Mouse (Mus musculus): Measurements from ENCODE around the gene 1700029H14Rik.

DNA sequence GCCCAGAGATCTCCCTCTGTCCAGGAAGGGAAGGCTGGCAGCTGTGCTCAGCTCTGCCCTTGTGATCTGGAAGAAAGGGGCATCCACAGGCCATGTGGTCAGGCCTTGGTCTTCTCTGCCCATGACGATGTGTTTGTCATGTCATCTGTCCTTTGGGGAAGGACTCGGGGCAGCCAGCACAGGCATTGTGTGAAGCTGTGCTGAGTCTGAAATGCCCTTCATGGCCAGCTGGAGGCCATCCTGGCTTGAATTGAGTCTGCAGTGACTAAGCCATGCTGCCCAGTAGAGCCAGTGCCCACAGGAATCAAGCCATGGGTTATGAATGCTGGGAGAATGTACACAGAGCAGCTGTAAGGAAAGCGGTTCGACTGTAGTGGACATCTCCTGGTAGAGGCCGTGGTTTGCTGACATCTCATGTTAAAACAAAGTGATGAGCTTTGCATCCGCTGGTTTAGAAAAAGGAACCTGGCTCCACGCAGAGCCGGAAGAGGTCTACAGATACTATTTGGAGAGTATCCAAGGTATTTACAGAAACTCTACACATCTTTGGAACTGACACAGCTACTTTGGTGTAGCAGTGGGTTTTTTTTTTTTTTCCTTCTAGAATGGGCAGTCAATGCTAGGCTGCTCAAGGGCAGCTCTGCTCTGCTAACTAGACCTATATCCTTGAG, 58.2 kb downstream of the 1700029H14Rik start:
- TF ChIP-seq CTCF (IDR thresholded peaks at IDR 0.05; ENCODE audit: extremely low read depth, insufficient read depth, insufficient read length, insufficient replicate concordance) (no peak), POLR2A (IDR thresholded peaks at IDR 0.05; ENCODE audit: low read depth, low read length) (no peak)
